Mouse (Mus musculus): Measurements from ENCODE around the gene Stab1.

DNA sequence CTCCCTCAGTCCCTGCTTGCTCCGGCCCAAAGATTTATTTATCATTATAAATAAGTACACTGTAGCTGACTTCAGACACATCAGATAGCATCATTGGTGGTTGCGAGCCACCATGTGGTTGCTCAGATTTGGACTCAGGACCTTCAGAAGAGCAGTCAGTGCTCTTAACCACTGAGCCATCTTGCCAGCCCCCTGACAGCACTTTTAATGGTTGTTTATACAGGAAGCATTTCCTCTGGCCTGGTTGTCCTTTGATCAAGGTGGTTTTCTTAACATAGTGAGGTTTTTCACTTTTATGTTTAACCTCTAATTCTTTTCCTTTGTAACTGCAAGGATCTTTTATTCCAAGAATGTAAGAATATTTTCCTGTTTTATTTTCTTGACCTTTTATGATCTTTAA is 26.0 kb upstream of the Stab1 start:
- TF ChIP-seq POLR2A (IDR thresholded peaks at IDR 0.05; ENCODE audit: extremely low read depth, insufficient read depth, low read length) (no peak), CTCF (IDR thresholded peaks at IDR 0.05; ENCODE audit: extremely low read depth, insufficient read depth, low read length) (no peak)

Measured in cortical plate, adult 2 months (tissue).